In the genomic region with DNA sequence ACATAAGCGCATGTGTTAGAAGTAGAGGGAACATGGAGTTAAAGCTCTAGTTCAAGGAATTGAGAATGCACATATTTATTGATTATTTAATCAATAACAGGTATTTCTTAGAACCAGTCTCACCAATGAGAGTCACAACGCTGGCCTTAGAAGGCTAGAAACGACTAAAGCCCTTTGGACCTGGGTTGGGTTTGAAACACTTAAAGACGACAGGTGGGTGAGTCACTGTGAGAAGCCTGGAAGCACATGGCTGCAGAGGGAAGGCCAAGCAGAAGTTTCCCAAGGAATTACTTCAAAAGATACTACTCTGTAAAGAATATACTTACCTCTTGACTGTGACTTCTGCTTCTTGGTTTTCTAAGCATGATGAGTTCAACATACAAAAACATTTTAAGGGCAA, we compare ENCODE assay signal across 27 mouse cellular contexts. TPM values are rescaled to one million over a fixed set of nuclear protein-coding genes. Genes with fewer than 3 reads are reported as not detected.
DNase-seq lines count a peak whose midpoint lies in the region; ATAC-seq and TF ChIP-seq lines count a peak whose summit lies in the region.
"Had no signal": no experiment of that assay in that cellular context is flagged by ENCODE, and none has a peak within 500 bp of the region (broad histone marks: within the 10 kb centered on the region; RNA-seq: fewer than 3 reads in every experiment).

No protein-coding gene starts in this region.

- TF ChIP-seq POLR2A in small intestine, adult 2 months (IDR thresholded peaks at IDR 0.05; ENCODE audit: low read depth, low read length) = no peak

- no peak for DNase-seq in left cerebral cortex, postnatal 25 days (ENCODE audit: low spot score in 2 of 2)
- DNase-seq: adrenal gland, adult 8-10 months; adrenal gland, postnatal 14 days; adrenal gland, postnatal 36 days; B cell, adult 2 months; cerebellum, adult 11-12 months; cerebellum, adult 2 months; cerebellum, adult 9-10 months; cerebellum, postnatal 10 days; cerebellum, postnatal 25 days had no signal

- 80% methylated on average over 4 of the region's 4 CpGs for WGBS in intestine, embryonic 15.5 days
- 56% methylated on average over 4 of the region's 4 CpGs for WGBS in intestine, postnatal 0 days
- WGBS in small intestine, adult 2 months = 42% methylated on average over 4 of the region's 4 CpGs

- H3K4me1 ChIP-seq in intestine, embryonic 15.5 days (replicated peaks) = no peaks in the 10 kb centered on the region
- no peaks in the 10 kb centered on the region for H3K4me1 ChIP-seq in intestine, postnatal 0 days (replicated peaks; ENCODE audit: control insufficient read depth, insufficient read depth, low read length)
- peaks cover 5% of the 10 kb centered on the region; the same call in 1 of the 2 replicates for H3K4me1 ChIP-seq in small intestine, adult 2 months (ENCODE audit: control insufficient read depth, insufficient read depth, insufficient read length, low read length)
- H3K4me1 ChIP-seq: embryonic facial prominence, embryonic 10.5 days; embryonic facial prominence, embryonic 12.5 days; forebrain, embryonic 13.5 days; forebrain, embryonic 15.5 days had no signal

- H3K27me3 ChIP-seq in intestine, embryonic 15.5 days (replicated peaks) = no peaks in the 10 kb centered on the region
- no peaks in the 10 kb centered on the region for H3K27me3 ChIP-seq in intestine, postnatal 0 days (replicated peaks; ENCODE audit: control insufficient read depth, insufficient read depth, low read length)
- no peaks in the 10 kb centered on the region for H3K27me3 ChIP-seq in small intestine, adult 2 months (ENCODE audit: control insufficient read depth, insufficient read depth, low read length)
- H3K27me3 ChIP-seq: CH12.LX; embryonic facial prominence, embryonic 12.5 days; forebrain, embryonic 13.5 days; forebrain, embryonic 15.5 days; Patski had no signal

- ATAC-seq in intestine, embryonic 15.5 days = peak; percentile 89
- peak; percentile 96 for ATAC-seq in intestine, postnatal 0 days
- ATAC-seq in granulocyte monocyte progenitor cell, adult 5-6 weeks (replicated peaks; ENCODE audit: poor library complexity, severe bottlenecking) = no peak
- ATAC-seq: activated CD4-positive, CD25-positive, alpha-beta regulatory T cell, adult 4 months; CD4-positive, CD25-positive, alpha-beta regulatory T cell, adult 4 months; forebrain, embryonic 13.5 days; forebrain, embryonic 15.5 days; Patski had no signal

- no peak overlapping the region for H3K9ac ChIP-seq in intestine, embryonic 15.5 days
- H3K9ac ChIP-seq in intestine, postnatal 0 days (ENCODE audit: low read depth, low read length) = no peak overlapping the region
- H3K9ac ChIP-seq: embryonic facial prominence, embryonic 12.5 days; forebrain, embryonic 13.5 days; forebrain, embryonic 15.5 days had no signal

- H3K9me3 ChIP-seq in intestine, embryonic 15.5 days = no peaks in the 10 kb centered on the region
- no peaks in the 10 kb centered on the region for H3K9me3 ChIP-seq in intestine, postnatal 0 days (ENCODE audit: control insufficient read depth)
- H3K9me3 ChIP-seq: embryonic facial prominence, embryonic 10.5 days; embryonic facial prominence, embryonic 12.5 days; forebrain, embryonic 13.5 days; forebrain, embryonic 15.5 days; G1E had no signal

- H3K27ac ChIP-seq in intestine, embryonic 15.5 days = no peak overlapping the region
- H3K27ac ChIP-seq in intestine, postnatal 0 days (ENCODE audit: low read depth, low read length) = peak overlapping the region; percentile 79
- H3K27ac ChIP-seq in small intestine, adult 2 months (ENCODE audit: insufficient read depth, low read depth, low read length) = peak overlapping the region; percentile 95
- H3K27ac ChIP-seq: embryonic facial prominence, embryonic 10.5 days; embryonic facial prominence, embryonic 12.5 days; forebrain, embryonic 13.5 days; forebrain, embryonic 15.5 days had no signal

- intact Hi-C loops in left cerebral cortex, postnatal 25 days (cut with DNase I) = no loop called here

- no peaks in the 10 kb centered on the region for H3K36me3 ChIP-seq in intestine, embryonic 15.5 days
- no peaks in the 10 kb centered on the region for H3K36me3 ChIP-seq in intestine, postnatal 0 days (ENCODE audit: control insufficient read depth, insufficient read depth)
- no peaks in the 10 kb centered on the region for H3K36me3 ChIP-seq in small intestine, adult 2 months (ENCODE audit: control insufficient read depth, insufficient read depth, low read length)
- H3K36me3 ChIP-seq: embryonic facial prominence, embryonic 10.5 days; embryonic facial prominence, embryonic 12.5 days; forebrain, embryonic 15.5 days; G1E had no signal

- no peak overlapping the region for H3K4me3 ChIP-seq in intestine, embryonic 15.5 days (replicated peaks)
- no peak overlapping the region for H3K4me3 ChIP-seq in intestine, postnatal 0 days (ENCODE audit: low read depth, low read length)
- no peak overlapping the region for H3K4me3 ChIP-seq in small intestine, adult 2 months (ENCODE audit: low read depth, low read length)
- H3K4me3 ChIP-seq: embryonic facial prominence, embryonic 10.5 days; embryonic facial prominence, embryonic 12.5 days; forebrain, embryonic 13.5 days; forebrain, embryonic 15.5 days had no signal

- no peak overlapping the region for H3K4me2 ChIP-seq in intestine, embryonic 15.5 days (replicated peaks)
- H3K4me2 ChIP-seq in intestine, postnatal 0 days (replicated peaks; ENCODE audit: low read depth) = no peak overlapping the region
- H3K4me2 ChIP-seq: embryonic facial prominence, embryonic 12.5 days; forebrain, embryonic 13.5 days; forebrain, embryonic 15.5 days had no signal

- no peak for TF ChIP-seq CTCF in intestine, postnatal 0 days (IDR thresholded peaks at IDR 0.05; ENCODE audit: low read depth)
- no peak for TF ChIP-seq CTCF in small intestine, adult 2 months (IDR thresholded peaks at IDR 0.05; ENCODE audit: extremely low read depth, insufficient read length, insufficient replicate concordance, low read depth, low read length)

RNA-seq across cellular contexts. Expression of gene Olfr653, which starts 3.7 kb away (rescaled TPM):
- polyA plus RNA-seq in intestine, embryonic 15.5 days (2015; fragmentation: Nextera tagmentation; extraction: Ambion mirVana) = not detected in 2 replicates
- polyA plus RNA-seq in intestine, postnatal 0 days (2015; fragmentation: Nextera tagmentation; extraction: Ambion mirVana) = 0.03 TPM in 1 of 2 replicates, not detected in the other
- not detected in 2 replicates for polyA plus RNA-seq in small intestine, adult 2 months (2012; rRNA removed)
- total RNA-seq in granulocyte monocyte progenitor cell, adult 5-6 weeks (2014; fragmentation: Nextera tagmentation) = not detected in 2 replicates
- total RNA-seq in granulocyte monocyte progenitor cell, adult 5-6 weeks (2017) = not detected in 2 replicates
- total RNA-seq in left cerebral cortex, postnatal 25 days (2021) = not detected
- total RNA-seq: adrenal gland, adult 18-20 months; adrenal gland, adult 8-10 months; adrenal gland, postnatal 14 days; adrenal gland, postnatal 36 days; CH12.LX had no signal
- polyA plus RNA-seq: activated CD4-positive, CD25-positive, alpha-beta regulatory T cell, adult 4 months; CD4-positive, CD25-positive, alpha-beta regulatory T cell, adult 4 months; cerebellum, adult 2 months; cortical plate, adult 2 months; embryonic facial prominence, embryonic 10.5 days; embryonic facial prominence, embryonic 12.5 days; forebrain, embryonic 11.5 days; forebrain, embryonic 13.5 days; forebrain, embryonic 15.5 days; G1E; Patski had no signal

RNA-seq across cellular contexts. Expression of gene Olfr654, which starts 6.0 kb away (rescaled TPM):
- polyA plus RNA-seq in intestine, embryonic 15.5 days (2015; fragmentation: Nextera tagmentation; extraction: Ambion mirVana) = not detected in 2 replicates
- not detected in 2 replicates for polyA plus RNA-seq in intestine, postnatal 0 days (2015; fragmentation: Nextera tagmentation; extraction: Ambion mirVana)
- not detected in 2 replicates for polyA plus RNA-seq in small intestine, adult 2 months (2012; rRNA removed)
- not detected in 2 replicates for total RNA-seq in granulocyte monocyte progenitor cell, adult 5-6 weeks (2014; fragmentation: Nextera tagmentation)
- not detected in 2 replicates for total RNA-seq in granulocyte monocyte progenitor cell, adult 5-6 weeks (2017)
- not detected for total RNA-seq in left cerebral cortex, postnatal 25 days (2021)
- total RNA-seq: adrenal gland, adult 18-20 months; adrenal gland, adult 8-10 months; adrenal gland, postnatal 14 days; adrenal gland, postnatal 36 days; CH12.LX had no signal
- polyA plus RNA-seq: CD4-positive, CD25-positive, alpha-beta regulatory T cell, adult 4 months; cerebellum, adult 2 months; cortical plate, adult 2 months; embryonic facial prominence, embryonic 10.5 days; embryonic facial prominence, embryonic 12.5 days; embryonic facial prominence, embryonic 14.5 days; forebrain, embryonic 11.5 days; forebrain, embryonic 13.5 days; forebrain, embryonic 15.5 days; G1E; Patski had no signal

RNA-seq across cellular contexts. Expression of gene Olfr652, which starts 20.1 kb away (rescaled TPM):
- polyA plus RNA-seq in intestine, embryonic 15.5 days (2015; fragmentation: Nextera tagmentation; extraction: Ambion mirVana) = not detected in 2 replicates
- 0.04 TPM in 1 of 2 replicates, not detected in the other for polyA plus RNA-seq in intestine, postnatal 0 days (2015; fragmentation: Nextera tagmentation; extraction: Ambion mirVana)
- polyA plus RNA-seq in small intestine, adult 2 months (2012; rRNA removed) = not detected in 2 replicates
- not detected in 2 replicates for total RNA-seq in granulocyte monocyte progenitor cell, adult 5-6 weeks (2014; fragmentation: Nextera tagmentation)
- not detected in 2 replicates for total RNA-seq in granulocyte monocyte progenitor cell, adult 5-6 weeks (2017)
- not detected for total RNA-seq in left cerebral cortex, postnatal 25 days (2021)
- total RNA-seq: adrenal gland, adult 18-20 months; adrenal gland, adult 8-10 months; adrenal gland, postnatal 14 days; adrenal gland, postnatal 36 days; CH12.LX had no signal
- polyA plus RNA-seq: cerebellum, adult 2 months; cortical plate, adult 2 months; embryonic facial prominence, embryonic 10.5 days; embryonic facial prominence, embryonic 12.5 days; forebrain, embryonic 11.5 days; forebrain, embryonic 15.5 days; G1E; Patski had no signal

RNA-seq across cellular contexts. Expression of gene Olfr655, which starts 20.7 kb away (rescaled TPM):
- not detected in 2 replicates for polyA plus RNA-seq in intestine, embryonic 15.5 days (2015; fragmentation: Nextera tagmentation; extraction: Ambion mirVana)
- polyA plus RNA-seq in intestine, postnatal 0 days (2015; fragmentation: Nextera tagmentation; extraction: Ambion mirVana) = not detected in 2 replicates
- polyA plus RNA-seq in small intestine, adult 2 months (2012; rRNA removed) = not detected in 2 replicates
- total RNA-seq in granulocyte monocyte progenitor cell, adult 5-6 weeks (2014; fragmentation: Nextera tagmentation) = not detected in 2 replicates
- total RNA-seq in granulocyte monocyte progenitor cell, adult 5-6 weeks (2017) = 0.17 TPM in 1 of 2 replicates, not detected in the other
- not detected for total RNA-seq in left cerebral cortex, postnatal 25 days (2021)
- total RNA-seq: adrenal gland, adult 18-20 months; adrenal gland, adult 8-10 months; adrenal gland, postnatal 14 days; adrenal gland, postnatal 36 days; CH12.LX had no signal
- polyA plus RNA-seq: activated CD4-positive, CD25-positive, alpha-beta regulatory T cell, adult 4 months; cortical plate, adult 2 months; embryonic facial prominence, embryonic 10.5 days; embryonic facial prominence, embryonic 12.5 days; embryonic facial prominence, embryonic 14.5 days; forebrain, embryonic 11.5 days; forebrain, embryonic 13.5 days; G1E had no signal

RNA-seq across cellular contexts. Expression of gene Olfr651, which starts 30.9 kb away (rescaled TPM):
- polyA plus RNA-seq in intestine, embryonic 15.5 days (2015; fragmentation: Nextera tagmentation; extraction: Ambion mirVana) = not detected in 2 replicates
- not detected in 2 replicates for polyA plus RNA-seq in intestine, postnatal 0 days (2015; fragmentation: Nextera tagmentation; extraction: Ambion mirVana)
- not detected in 2 replicates for polyA plus RNA-seq in small intestine, adult 2 months (2012; rRNA removed)
- not detected in 2 replicates for total RNA-seq in granulocyte monocyte progenitor cell, adult 5-6 weeks (2014; fragmentation: Nextera tagmentation)
- total RNA-seq in granulocyte monocyte progenitor cell, adult 5-6 weeks (2017) = not detected in 2 replicates
- not detected for total RNA-seq in left cerebral cortex, postnatal 25 days (2021)
- total RNA-seq: adrenal gland, adult 18-20 months; adrenal gland, adult 8-10 months; adrenal gland, postnatal 14 days; adrenal gland, postnatal 36 days; CH12.LX; G1E had no signal
- polyA plus RNA-seq: activated CD4-positive, CD25-positive, alpha-beta regulatory T cell, adult 4 months; CD4-positive, CD25-positive, alpha-beta regulatory T cell, adult 4 months; cerebellum, adult 2 months; cortical plate, adult 2 months; embryonic facial prominence, embryonic 10.5 days; embryonic facial prominence, embryonic 12.5 days; embryonic facial prominence, embryonic 14.5 days; forebrain, embryonic 11.5 days; forebrain, embryonic 13.5 days; forebrain, embryonic 15.5 days; G1E; Patski had no signal
